Mouse (Mus musculus): ENCODE measurements around the gene Gm16503.
A peak's percentile ranks its signal among the peaks of the same experiment; 100 is the strongest.
"Not testable (repeated sequence)": the region's sequence is repeated elsewhere in the genome, so short reads cannot be mapped to it uniquely, and the experiment has no call there.

Gene Gm16503

GRCm38 (mm10) chr4:147539918-147540317, at the start of gene Gm16503:
Gene Gm16503, plus strand, starts transcription at chr4:147540218.
- DNase-seq (ENCODE audit: low read depth, low spot score), result not testable (repeated sequence)

GRCm38 (mm10) chr4:147492117-147492516, 47.9 kb upstream of the Gm16503 start, which contains the start of gene Zfp982:
Gene Zfp982, plus strand, starts transcription at chr4:147492417.
- DNase-seq (ENCODE audit: low read depth, low spot score), result not testable (repeated sequence)

GRCm38 (mm10) chr4:147498772-147499613, 41.0 kb upstream of the Gm16503 start:
- DNase-seq (ENCODE audit: low read depth, low spot score), result peak; percentile 41

- no peak for DNase-seq (ENCODE audit: low read depth, low spot score)
Measured at GRCm38 (mm10) chr4:147509174-147509573, 30.8 kb upstream of the Gm16503 start.

- peak; percentile 73 for DNase-seq (ENCODE audit: low read depth, low spot score)
Measured at GRCm38 (mm10) chr4:147518981-147519380, 21.0 kb upstream of the Gm16503 start.

GRCm38 (mm10) chr4:147520100-147520499, 19.9 kb upstream of the Gm16503 start:
- peak; percentile 57 for DNase-seq (ENCODE audit: low read depth, low spot score)

- peak; percentile 57 for DNase-seq (ENCODE audit: low read depth, low spot score)
Measured at GRCm38 (mm10) chr4:147525125-147525524, 14.9 kb upstream of the Gm16503 start.

GRCm38 (mm10) chr4:147530366-147530765, 9.7 kb upstream of the Gm16503 start:
- DNase-seq (ENCODE audit: low read depth, low spot score), result peak; percentile 80

GRCm38 (mm10) chr4:147535916-147536315, 4.1 kb upstream of the Gm16503 start:
- DNase-seq (ENCODE audit: low read depth, low spot score), result peak; percentile 89

GRCm38 (mm10) chr4:147537702-147538101, 2.3 kb upstream of the Gm16503 start:
- DNase-seq (ENCODE audit: low read depth, low spot score), result no peak

GRCm38 (mm10) chr4:147541105-147541504, 1.1 kb downstream of the Gm16503 start:
- DNase-seq (ENCODE audit: low read depth, low spot score), result peak; percentile 62

GRCm38 (mm10) chr4:147553071-147553470, 13.1 kb downstream of the Gm16503 start, which contains the start of gene Zfp985:
Gene Zfp985, plus strand, starts transcription at chr4:147553277.
- peak; percentile 90 for DNase-seq (ENCODE audit: low read depth, low spot score)

- peak; percentile 70 for DNase-seq (ENCODE audit: low read depth, low spot score)
Measured at GRCm38 (mm10) chr4:147554361-147554760, 14.3 kb downstream of the Gm16503 start.

GRCm38 (mm10) chr4:147556921-147557320, 16.9 kb downstream of the Gm16503 start:
- DNase-seq (ENCODE audit: low read depth, low spot score), result not testable (repeated sequence)

GRCm38 (mm10) chr4:147558011-147558410, 18.0 kb downstream of the Gm16503 start:
- DNase-seq (ENCODE audit: low read depth, low spot score), result peak; percentile 88

- DNase-seq (ENCODE audit: low read depth, low spot score), result peak; percentile 94
Measured at GRCm38 (mm10) chr4:147559096-147559495, 19.1 kb downstream of the Gm16503 start.

GRCm38 (mm10) chr4:147565426-147566220, 25.6 kb downstream of the Gm16503 start:
- no peak for DNase-seq (ENCODE audit: low read depth, low spot score)

- not testable (repeated sequence) for DNase-seq (ENCODE audit: low read depth, low spot score)
Measured at GRCm38 (mm10) chr4:147571156-147571555, 31.1 kb downstream of the Gm16503 start.

- DNase-seq (ENCODE audit: low read depth, low spot score), result peak; percentile 69
Measured at GRCm38 (mm10) chr4:147579371-147579770, 39.4 kb downstream of the Gm16503 start.

GRCm38 (mm10) chr4:147586511-147587473, 46.8 kb downstream of the Gm16503 start:
- DNase-seq (ENCODE audit: low read depth, low spot score), result no peak

Data from R1 (cell line).